Mouse (Mus musculus) testis, adult 2 months (tissue): ENCODE measurements at regions not wholly inside any gene's neighbourhood (a gene's known extent, or its start where the extent isn't known, plus 50 kb on each side); places are given as distances from the start of the nearest gene placed in this dataset.

ENCODE experiments used
- H3K27ac ChIP-seq: fragments of 200-500 bp; 2 replicates; pipeline ENCODE4 v1.5.1; 2012; ENCODE audit warnings: low read depth, low read length; ENCODE audit not compliant: control insufficient read depth, insufficient read depth
- H3K27me3 ChIP-seq: fragments of 200-500 bp; 2 replicates; pipeline ENCODE4 v1.6.1; 2012; ENCODE audit warnings: mild to moderate bottlenecking, low read length, moderate library complexity; ENCODE audit not compliant: control insufficient read depth, insufficient read depth
- H3K36me3 ChIP-seq: fragments of 200-500 bp; 2 replicates; pipeline ENCODE4 v1.6.1; 2012; ENCODE audit warnings: mild to moderate bottlenecking, low read length; ENCODE audit not compliant: control insufficient read depth, insufficient read depth
- H3K4me1 ChIP-seq: fragments of 200-500 bp; 2 replicates; pipeline ENCODE4 v1.6.1; 2012; ENCODE audit warnings: low read length; ENCODE audit not compliant: control insufficient read depth, insufficient read depth
- H3K4me3 ChIP-seq: fragments of 200-500 bp; 2 replicates; pipeline ENCODE4 v1.5.1; 2012; ENCODE audit warnings: low read depth, mild to moderate bottlenecking, low read length, moderate library complexity, mixed read lengths; ENCODE audit not compliant: control insufficient read depth
- CTCF ChIP-seq: fragments of 200-500 bp; IDR thresholded peaks from 2 replicates; pipeline ENCODE4 v1.5.1; 2012; ENCODE audit warnings: low read depth, mild to moderate bottlenecking, inconsistent platforms, low read length, moderate library complexity; ENCODE audit not compliant: control insufficient read depth, insufficient read depth, insufficient replicate concordance
- POLR2A ChIP-seq: fragments of 200-500 bp; IDR thresholded peaks from 2 replicates; pipeline ENCODE4 v1.6.1; 2012; ENCODE audit warnings: low read depth, mild to moderate bottlenecking, inconsistent platforms, low read length, moderate library complexity; ENCODE audit not compliant: control insufficient read depth

DNA sequence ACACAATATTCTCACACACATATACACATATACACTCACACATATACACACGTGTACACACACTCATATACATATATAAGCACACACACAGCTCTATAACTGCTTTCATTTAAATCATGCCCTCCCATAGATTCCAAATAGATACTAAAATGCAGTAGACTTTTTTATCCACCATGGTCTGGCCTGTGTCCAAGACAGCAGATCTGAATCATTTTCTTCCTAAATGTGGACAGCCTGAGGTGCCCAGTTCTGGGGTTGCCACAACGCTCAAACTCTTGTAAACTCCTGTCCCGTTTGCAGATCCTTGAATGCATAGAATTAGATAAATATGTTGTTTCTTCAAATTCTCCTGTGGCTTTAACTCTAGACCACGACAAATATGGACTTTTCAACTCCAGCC, 50.9 kb upstream of the Aff3 start:
- TF ChIP-seq CTCF (no peak), POLR2A (no peak)
- H3K4me1 ChIP-seq = peaks cover under 1% of the 10 kb centered on the region; the same call in 1 of the 2 replicates
- H3K27ac ChIP-seq = no peak overlapping the region
- no peaks in the 10 kb centered on the region for H3K27me3 ChIP-seq
- no peak overlapping the region for H3K4me3 ChIP-seq
- H3K36me3 ChIP-seq = no peaks in the 10 kb centered on the region
